Mouse (Mus musculus) lung, postnatal 0 days (tissue): Measurements from ENCODE around the gene Preb.

Experiments
- CTCF ChIP-seq: IDR thresholded peaks from 2 replicates; pipeline ENCODE4 v1.5.1; 2016; ENCODE audit warnings: antibody characterized with exemption, mild to moderate bottlenecking
- EP300 ChIP-seq: IDR thresholded peaks from 2 replicates; pipeline ENCODE4 v1.6.1; 2016; ENCODE audit warnings: antibody characterized with exemption, mild to moderate bottlenecking, control low read depth

DNA sequence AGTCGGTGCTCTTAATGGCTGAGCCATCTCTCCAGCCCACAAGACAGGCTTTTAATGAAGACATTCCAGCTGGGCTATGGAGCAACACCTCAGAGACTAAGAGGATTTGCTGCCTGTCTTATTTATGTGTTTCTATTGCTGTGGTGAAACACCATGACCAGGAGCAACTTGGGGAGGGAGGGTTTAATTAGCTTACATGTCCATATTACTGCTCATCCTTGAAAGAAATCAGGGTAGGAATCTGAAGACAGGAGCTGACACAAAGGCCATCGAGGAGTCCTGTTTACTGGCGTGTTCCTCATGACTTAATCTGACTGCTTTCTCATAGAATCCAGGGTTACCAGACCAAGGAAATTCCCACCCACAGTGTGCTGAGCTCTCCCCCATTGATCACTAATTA, 3.8 kb upstream of the Preb start:
- no peak for TF ChIP-seq CTCF
- no peak for TF ChIP-seq EP300
